Mouse (Mus musculus): ENCODE data around the gene Tsc2. TPM values are rescaled to one million over a fixed set of nuclear protein-coding genes. Genes with fewer than 3 reads are reported as not detected.

Tsc2 gene
- total RNA-seq, 4 experiments from 2014 or later = 123 to 135 (median 133) TPM

DNA sequence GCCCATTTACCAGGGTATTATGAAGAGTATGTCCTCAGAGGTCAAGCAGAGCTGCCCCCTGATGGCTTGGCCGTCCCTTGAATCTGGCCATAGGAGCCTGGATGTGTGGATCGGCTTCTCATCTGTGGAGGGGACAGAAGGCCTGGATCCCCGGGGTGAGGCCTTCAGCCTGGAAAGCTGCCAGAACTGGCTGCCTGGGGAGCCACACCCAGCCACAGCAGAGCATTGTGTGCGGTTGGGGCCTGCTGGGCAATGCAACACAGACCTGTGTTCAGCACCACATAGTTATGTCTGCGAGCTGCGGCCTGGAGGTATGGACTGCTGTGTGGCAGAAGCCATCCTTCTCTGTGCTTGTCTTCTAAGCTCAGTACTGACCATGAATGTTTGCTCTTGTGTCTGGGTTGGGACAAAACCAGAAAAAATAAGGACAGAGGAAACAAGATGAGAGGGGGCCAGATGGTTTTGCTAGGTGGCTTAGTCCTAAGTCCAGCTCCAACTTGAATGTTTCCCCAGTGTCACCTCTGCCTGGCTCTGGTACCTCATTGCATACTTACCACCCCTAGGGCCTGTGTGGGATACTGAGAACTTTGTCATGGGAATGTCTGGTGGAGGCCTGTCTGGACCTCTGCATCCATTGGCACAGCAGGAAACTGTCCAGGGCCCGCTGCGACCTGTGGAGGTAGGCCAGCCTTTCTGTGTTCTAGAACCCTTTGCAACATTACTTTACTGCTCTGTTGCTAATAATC, 65.2 kb downstream of the Tsc2 start:
- peak; percentile 42 for DNase-seq (ENCODE audit: low spot score)

DNA sequence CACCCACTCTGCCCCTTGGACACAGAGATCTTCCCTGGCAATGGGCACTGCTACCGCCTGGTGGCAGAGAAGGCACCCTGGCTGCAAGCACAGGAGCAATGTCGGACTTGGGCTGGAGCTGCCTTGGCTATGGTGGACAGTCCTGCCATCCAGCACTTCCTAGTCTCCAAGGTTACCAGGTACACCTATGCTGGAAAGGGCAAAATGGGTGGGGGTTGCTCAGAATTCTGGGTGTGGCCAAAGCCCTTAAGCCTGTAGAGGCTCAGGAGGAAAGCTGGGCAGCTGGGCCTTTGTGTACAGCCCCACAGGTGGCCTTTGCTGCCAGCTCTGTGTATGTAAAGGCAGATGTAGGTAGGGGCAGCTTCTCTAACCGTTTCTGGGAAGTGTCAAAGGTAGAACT, 66.6 kb downstream of the Tsc2 start:
- no peak for DNase-seq (ENCODE audit: low spot score)

DNA sequence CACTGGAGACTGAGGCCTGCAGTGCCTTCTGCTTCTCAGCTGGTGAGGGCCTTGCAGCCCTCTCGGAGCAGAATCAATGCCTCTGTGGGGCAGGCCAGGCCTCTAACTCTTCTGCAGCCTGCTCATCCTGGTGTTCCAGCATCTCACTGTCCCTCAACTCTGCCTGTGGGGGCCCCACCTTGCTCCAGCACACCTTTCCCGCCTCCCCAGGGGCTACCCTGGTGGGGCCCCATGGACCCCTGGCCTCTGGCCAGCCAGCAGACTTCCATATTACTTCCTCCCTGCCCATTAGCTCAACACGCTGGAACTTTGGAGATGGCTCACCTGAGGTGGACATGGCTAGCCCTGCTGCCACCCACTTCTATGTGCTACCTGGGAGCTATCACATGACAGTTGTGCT, 67.3 kb downstream of the Tsc2 start:
- no peak for DNase-seq (ENCODE audit: low spot score)

DNA sequence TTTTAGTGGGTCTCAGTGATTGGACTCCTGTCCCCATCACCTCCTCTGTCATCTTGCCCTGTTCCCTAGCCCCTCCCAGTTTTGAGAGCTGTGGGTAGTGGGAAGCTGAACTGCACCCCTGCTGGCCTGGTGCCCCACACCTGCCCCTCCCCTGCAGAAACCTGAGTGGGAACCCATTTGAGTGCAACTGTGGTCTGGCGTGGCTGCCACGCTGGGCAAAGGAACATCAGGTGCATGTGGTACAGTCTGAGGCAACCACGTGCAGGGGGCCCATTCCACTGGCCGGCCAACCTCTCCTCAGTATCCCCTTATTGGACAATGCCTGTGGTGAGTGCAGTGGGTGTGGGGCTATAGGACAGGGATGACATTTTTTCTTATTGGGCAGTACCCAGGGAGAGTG, 68.0 kb downstream of the Tsc2 start:
- no peak for DNase-seq (ENCODE audit: low spot score)

GRCm38 (mm10) chr17:24563638-24564037, 68.8 kb downstream of the Tsc2 start:
- no peak for DNase-seq (ENCODE audit: low spot score)

DNA sequence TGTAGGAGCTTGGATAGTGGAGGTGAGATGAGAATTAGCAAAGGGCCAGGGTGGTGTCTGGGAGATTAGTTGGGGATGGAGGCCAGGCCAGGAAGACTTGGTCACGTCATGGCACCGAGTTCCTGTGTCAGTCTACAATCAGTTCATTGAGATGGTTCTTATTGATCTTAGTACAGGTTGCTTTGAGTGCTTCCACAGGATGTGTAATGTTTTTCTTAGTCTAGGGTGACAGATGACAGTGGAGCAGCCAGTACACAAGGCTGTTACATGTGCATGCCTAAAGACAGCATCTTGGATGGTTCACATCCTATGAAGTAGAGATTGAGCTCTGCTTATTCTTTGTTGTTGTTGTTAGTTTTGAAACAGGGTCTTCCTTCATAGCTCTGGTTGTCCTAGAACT, 70.8 kb downstream of the Tsc2 start:
- no peak for DNase-seq (ENCODE audit: low spot score)

- DNase-seq (ENCODE audit: low spot score) = no peak
Observed at GRCm38 (mm10) chr17:24560301-24561028, 72.0 kb downstream of the Tsc2 start.

GRCm38 (mm10) chr17:24559146-24559545, 73.3 kb downstream of the Tsc2 start:
- peak; percentile 40 for DNase-seq (ENCODE audit: low spot score)

DNA sequence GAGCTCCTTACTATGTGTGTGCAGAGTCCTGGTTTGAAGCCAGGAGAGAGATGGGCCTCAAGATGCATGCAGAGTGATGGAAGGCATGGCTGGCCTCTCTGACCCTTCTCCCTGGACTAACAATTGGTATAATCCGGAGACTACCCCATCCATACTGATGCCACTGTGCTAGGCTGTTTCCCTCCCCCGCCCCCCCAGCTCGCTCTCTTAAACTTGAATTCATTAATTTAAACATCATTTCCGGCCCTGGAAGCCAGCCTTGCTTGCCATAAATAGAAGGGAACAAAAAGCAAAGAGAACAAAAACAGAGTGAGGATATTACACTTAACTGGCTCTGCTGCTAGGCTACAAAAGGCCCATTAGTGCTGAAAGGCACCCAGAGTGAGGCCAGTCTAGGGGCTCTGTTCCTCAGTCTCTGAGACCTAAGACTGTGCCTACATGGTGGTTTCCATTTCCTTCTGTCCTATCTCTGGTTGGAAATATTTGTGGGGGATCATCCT, 73.8 kb downstream of the Tsc2 start:
- peak; percentile 58 for DNase-seq (ENCODE audit: low spot score)

DNA sequence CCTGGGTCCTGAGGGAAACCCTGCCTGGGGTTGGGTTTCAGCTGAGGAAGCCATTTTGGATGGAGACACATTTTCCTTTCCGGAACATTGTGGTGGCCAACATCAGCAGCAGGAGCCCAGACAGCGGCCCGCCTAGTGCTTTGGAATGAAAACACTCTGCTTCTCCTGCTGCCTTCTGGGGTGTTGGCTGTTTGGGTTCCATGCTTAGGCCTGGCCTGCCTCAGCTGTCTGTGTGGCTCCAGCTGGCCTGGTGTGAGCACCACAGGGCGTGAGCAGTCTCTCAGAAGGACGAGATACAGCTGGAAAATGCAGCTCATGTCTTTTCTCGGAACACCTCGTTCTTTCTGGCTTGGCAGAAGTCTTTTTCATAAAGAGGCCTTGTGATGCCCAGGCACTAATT, 75.3 kb downstream of the Tsc2 start:
- DNase-seq (ENCODE audit: low spot score) = peak; percentile 73

GRCm38 (mm10) chr17:24551050-24551444, 81.4 kb downstream of the Tsc2 start:
- no peak for DNase-seq (ENCODE audit: low spot score)

DNA sequence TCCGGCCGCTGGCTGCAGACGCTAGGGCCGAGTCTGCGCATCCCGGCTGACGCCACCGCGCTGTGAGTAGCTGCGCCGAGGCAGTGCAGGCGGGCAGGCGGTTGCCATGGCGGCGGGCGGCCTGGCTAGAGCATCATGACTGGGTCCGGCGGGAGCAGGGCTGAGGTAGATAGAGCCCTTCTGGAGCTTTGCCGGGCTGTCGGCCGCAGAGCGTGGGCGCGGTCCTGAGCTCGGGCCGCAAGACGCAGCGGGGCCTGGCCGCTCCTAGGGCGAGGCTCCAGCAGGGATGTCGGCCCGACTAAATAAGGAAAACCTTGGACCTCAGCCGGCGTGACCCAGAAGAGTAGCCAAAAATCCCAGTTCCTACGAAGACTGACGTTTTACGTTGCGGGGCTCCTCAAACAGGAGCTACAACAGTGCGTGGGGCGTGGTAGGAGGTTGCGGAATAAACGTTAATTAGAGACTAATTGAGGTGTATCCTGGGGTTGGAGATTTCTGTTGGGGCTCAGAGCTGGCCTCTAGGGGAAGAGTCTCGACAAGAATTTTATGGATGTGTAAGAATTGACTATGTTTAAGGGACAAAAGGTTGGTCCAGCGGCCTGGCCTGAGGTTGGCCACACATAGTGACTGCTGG, 81.9 kb downstream of the Tsc2 start:
- peak; percentile 76 for DNase-seq (ENCODE audit: low spot score)

- DNase-seq (ENCODE audit: low spot score) = peak; percentile 98
Observed at GRCm38 (mm10) chr17:24549618-24550415, 82.6 kb downstream of the Tsc2 start, which contains the start of gene Pkd1. Pkd1 (plus strand) TSS chr17:24549834.

GRCm38 (mm10) chr17:24548921-24549617, 83.4 kb downstream of the Tsc2 start:
- peak; percentile 72 for DNase-seq (ENCODE audit: low spot score)

- peak; percentile 42 for DNase-seq (ENCODE audit: low spot score)
Observed at GRCm38 (mm10) chr17:24548435-24548834, 84.0 kb downstream of the Tsc2 start.

DNA sequence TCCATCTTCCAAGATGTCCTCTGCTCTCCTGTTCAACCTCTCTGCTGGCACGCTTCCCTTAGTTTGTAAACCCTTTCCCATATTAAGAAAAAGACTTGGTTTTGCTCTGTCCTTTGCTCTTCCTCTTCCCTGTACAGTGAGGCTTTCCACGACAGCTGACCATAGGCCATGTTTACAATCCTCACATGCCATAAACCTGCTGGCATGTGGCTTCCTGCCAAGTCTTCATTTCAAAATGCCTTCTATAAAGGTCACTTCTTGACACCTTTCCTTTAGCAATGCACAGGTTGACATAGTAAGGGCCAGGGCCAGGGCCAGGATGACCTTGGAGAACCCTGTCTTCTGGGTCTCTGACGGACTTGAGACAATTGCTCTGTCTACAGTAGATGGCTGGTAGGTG, 86.2 kb downstream of the Tsc2 start:
- DNase-seq (ENCODE audit: low spot score) = no peak

Small RNAs within 50 kb of the gene (microRNA-seq; reads per million reads assigned to microRNA genes)
- gene Gm24589 = 2.8 reads per million, percentile 1 among the genes with 10 or more reads in this experiment

Other genes starting within 250 kb of the Tsc2 start
- gene Rnps1, start 218.1 kb downstream of the Tsc2 start, total RNA-seq (2022) = 10 to 100 TPM; 59.7 to 61.4 (median 60.7) TPM
- gene Eci1, start 206.0 kb downstream of the Tsc2 start, total RNA-seq (2022) = 100 to 1,000 TPM; 455 to 534 (median 495) TPM
- 1 to 10 TPM in 3 of 4 experiments, under 1 TPM in 1; 0.91 to 1.4 (median 1.1) TPM for gene Dnase1l2, start 189.5 kb downstream of the Tsc2 start, total RNA-seq (2022)
- 10 to 100 TPM; 11.2 to 14.7 (median 11.9) TPM for gene E4f1, start 162.3 kb downstream of the Tsc2 start, total RNA-seq (2022)
- gene Pgp, start 162.2 kb downstream of the Tsc2 start, total RNA-seq (2022) = 10 to 100 TPM; 39.9 to 44.4 (median 41.4) TPM
- under 1 TPM in 2 of 4 experiments, not detected in 2; 0.28 to 0.31 TPM for gene Bricd5, start 158.7 kb downstream of the Tsc2 start, total RNA-seq (2022)
- gene Mlst8, start 153.6 kb downstream of the Tsc2 start, total RNA-seq (2022) = 10 to 100 TPM; 10.5 to 11.8 (median 11.0) TPM
- gene Caskin1, start 144.0 kb downstream of the Tsc2 start, total RNA-seq (2022) = under 1 TPM; 0.16 to 0.23 (median 0.19) TPM
- gene Traf7, start 104.7 kb downstream of the Tsc2 start, total RNA-seq (2022) = 10 to 100 TPM; 37.0 to 50.9 (median 42.7) TPM
- under 1 TPM in 3 of 4 experiments, not detected in 1; 0.23 to 0.50 (median 0.25) TPM for gene Rab26, start 98.4 kb downstream of the Tsc2 start, total RNA-seq (2022)
- 10 to 100 TPM; 27.8 to 43.0 (median 34.9) TPM for gene Pkd1, start 82.8 kb downstream of the Tsc2 start, total RNA-seq (2022)
- gene Nthl1, start 50 bp upstream of the Tsc2 start, total RNA-seq (2022) = 1 to 10 TPM; 2.6 to 3.5 (median 2.8) TPM
- gene Slc9a3r2, start 17.7 kb upstream of the Tsc2 start, total RNA-seq (2022) = 100 to 1,000 TPM in 2 of 4 experiments, 10 to 100 TPM in 2; 87.7 to 110 (median 101) TPM
- not detected for gene Npw, start 25.8 kb upstream of the Tsc2 start, total RNA-seq (2022)
- 10 to 100 TPM; 14.3 to 17.0 (median 15.9) TPM for gene Zfp598, start 37.1 kb upstream of the Tsc2 start, total RNA-seq (2022)
- under 1 TPM in 2 of 4 experiments, not detected in 2; 0.14 to 0.24 TPM for gene Syngr3, start 57.3 kb upstream of the Tsc2 start, total RNA-seq (2022)
- gene Gfer, start 63.5 kb upstream of the Tsc2 start, total RNA-seq (2022) = 10 to 100 TPM; 20.0 to 22.2 (median 21.1) TPM
- gene Noxo1, start 63.6 kb upstream of the Tsc2 start, total RNA-seq (2022) = under 1 TPM; 0.49 to 0.84 (median 0.58) TPM
- 10 to 100 TPM; 14.4 to 21.6 (median 17.3) TPM for gene Tbl3, start 75.0 kb upstream of the Tsc2 start, total RNA-seq (2022)
- gene Rnf151, start 85.4 kb upstream of the Tsc2 start, total RNA-seq (2022) = under 1 TPM in 1 of 4 experiments, not detected in 3; 0.23 TPM
- 100 to 1,000 TPM; 631 to 768 (median 679) TPM for gene Rps2, start 85.5 kb upstream of the Tsc2 start, total RNA-seq (2022)
- 1,000 to 10,000 TPM in 1 of 4 experiments, 100 to 1,000 TPM in 3; 975 to 1,073 (median 990) TPM for gene Ndufb10, start 91.8 kb upstream of the Tsc2 start, total RNA-seq (2022)
- gene Rpl3l, start 95.2 kb upstream of the Tsc2 start, total RNA-seq (2022) = 100 to 1,000 TPM; 389 to 453 (median 417) TPM
- 100 to 1,000 TPM; 172 to 208 (median 186) TPM for gene Msrb1, start 104.0 kb upstream of the Tsc2 start, total RNA-seq (2022)
- not detected for gene Hs3st6, start 120.4 kb upstream of the Tsc2 start, total RNA-seq (2022)
- gene Meiob, start 171.7 kb upstream of the Tsc2 start, total RNA-seq (2022) = under 1 TPM in 1 of 4 experiments, not detected in 3; 0.19 TPM
- 10 to 100 TPM; 78.0 to 97.5 (median 87.2) TPM for gene Hagh, start 207.5 kb upstream of the Tsc2 start, total RNA-seq (2022)
- 10 to 100 TPM; 85.1 to 94.4 (median 88.7) TPM for gene Fahd1, start 217.7 kb upstream of the Tsc2 start, total RNA-seq (2022)
- gene Igfals, start 233.4 kb upstream of the Tsc2 start, total RNA-seq (2022) = 10 to 100 TPM in 2 of 4 experiments, 1 to 10 TPM in 2; 7.8 to 14.5 (median 11.1) TPM